Mouse (Mus musculus) liver, embryonic 12.5 days (tissue): ENCODE data around the gene Map4k5. TPM values are rescaled to one million over a fixed set of nuclear protein-coding genes. Genes with fewer than 3 reads are reported as not detected.
A peak's percentile ranks its signal among the peaks of the same experiment; 100 is the strongest.

Experiments
- ATAC-seq: fragments of 200-750 bp; cut with Nextera tagmentation; 2 replicates; pipeline ENCODE4 v1.8.0; 2017; ENCODE audit warnings: moderate number of reproducible peaks, mild to moderate bottlenecking, moderate library complexity
- H3K27ac ChIP-seq: fragments of 300-500 bp; sonication (generic); 2 replicates; pipeline ENCODE4 v1.5.1; 2016; ENCODE audit warnings: mild to moderate bottlenecking
- H3K27me3 ChIP-seq: fragments of 300-500 bp; sonication (generic); replicated peaks from 2 replicates; pipeline ENCODE4 v1.6.1; 2016; ENCODE audit warnings: mild to moderate bottlenecking, moderate library complexity
- H3K36me3 ChIP-seq: fragments of 300-500 bp; sonication (generic); 2 replicates; pipeline ENCODE4 v1.6.1; 2016; ENCODE audit warnings: mild to moderate bottlenecking, moderate library complexity
- H3K4me1 ChIP-seq: fragments of 300-500 bp; sonication (generic); 2 replicates; pipeline ENCODE4 v1.6.1; 2016
- H3K4me2 ChIP-seq: fragments of 300-500 bp; sonication (generic); 2 replicates; pipeline ENCODE4 v1.6.1; 2016; ENCODE audit warnings: mild to moderate bottlenecking, moderate library complexity
- H3K4me3 ChIP-seq: fragments of 300-500 bp; sonication (generic); 2 replicates; pipeline ENCODE4 v1.5.1; 2016; ENCODE audit warnings: mild to moderate bottlenecking, moderate library complexity
- H3K9ac ChIP-seq: fragments of 300-500 bp; sonication (generic); 2 replicates; pipeline ENCODE4 v1.6.1; 2016; ENCODE audit warnings: mild to moderate bottlenecking, moderate library complexity
- H3K9me3 ChIP-seq: fragments of 300-500 bp; sonication (generic); replicated peaks from 2 replicates; pipeline ENCODE4 v1.6.1; 2016; ENCODE audit warnings: mild to moderate bottlenecking, moderate library complexity
- WGBS: fragments of 180-500 bp; shearing (Covaris S2); methylation state at CpG from one replicate; pipeline ENCODE4 v1.1.7; 2016; ENCODE audit not compliant: insufficient replicate concordance; 5-methylcytosine and 5-hydroxymethylcytosine counted together
- polyA plus RNA-seq: library from polyadenylated mRNA; unstranded; fragments of >200 nt; fragmentation: Nextera tagmentation; extraction: Ambion mirVana; gene quantifications from 2 replicates; pipeline ENCODE4 v1.2.1, GENCODE M21; 2016

The Map4k5 gene
- polyA plus RNA-seq, 1 experiment from 2014 or later: 31.8 TPM

DNA sequence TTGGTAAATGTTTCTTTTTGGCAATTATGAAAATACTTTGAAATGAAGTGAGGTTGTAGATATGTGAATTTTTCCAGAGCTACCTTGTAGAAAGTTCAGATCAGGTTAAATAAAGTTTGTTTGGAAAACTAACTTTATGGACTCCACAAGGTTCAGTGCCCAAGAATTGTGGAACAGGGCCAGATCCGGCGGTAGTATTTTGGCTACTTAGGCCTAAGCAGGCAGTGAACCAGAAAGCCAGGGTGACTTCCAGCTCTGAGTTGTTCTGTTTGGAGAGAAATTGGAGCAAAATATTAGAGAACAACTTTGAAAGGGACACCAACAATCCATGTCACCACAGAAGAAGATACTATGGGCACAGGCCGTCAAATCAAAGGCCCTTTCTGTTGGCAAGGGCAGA, 96.7 kb downstream of the Map4k5 start:
- H3K4me1 ChIP-seq: peaks cover 4% of the 10 kb centered on the region
- WGBS: 95% methylated on average over 3 of the region's 3 CpGs
- no peaks in the 10 kb centered on the region for H3K9me3 ChIP-seq
- no peak overlapping the region for H3K4me3 ChIP-seq
- no peak overlapping the region for H3K4me2 ChIP-seq
- ATAC-seq: no peak
- no peak overlapping the region for H3K27ac ChIP-seq
- H3K9ac ChIP-seq: no peak overlapping the region
- H3K36me3 ChIP-seq: no peaks in the 10 kb centered on the region
- peaks cover 22% of the 10 kb centered on the region for H3K27me3 ChIP-seq

DNA sequence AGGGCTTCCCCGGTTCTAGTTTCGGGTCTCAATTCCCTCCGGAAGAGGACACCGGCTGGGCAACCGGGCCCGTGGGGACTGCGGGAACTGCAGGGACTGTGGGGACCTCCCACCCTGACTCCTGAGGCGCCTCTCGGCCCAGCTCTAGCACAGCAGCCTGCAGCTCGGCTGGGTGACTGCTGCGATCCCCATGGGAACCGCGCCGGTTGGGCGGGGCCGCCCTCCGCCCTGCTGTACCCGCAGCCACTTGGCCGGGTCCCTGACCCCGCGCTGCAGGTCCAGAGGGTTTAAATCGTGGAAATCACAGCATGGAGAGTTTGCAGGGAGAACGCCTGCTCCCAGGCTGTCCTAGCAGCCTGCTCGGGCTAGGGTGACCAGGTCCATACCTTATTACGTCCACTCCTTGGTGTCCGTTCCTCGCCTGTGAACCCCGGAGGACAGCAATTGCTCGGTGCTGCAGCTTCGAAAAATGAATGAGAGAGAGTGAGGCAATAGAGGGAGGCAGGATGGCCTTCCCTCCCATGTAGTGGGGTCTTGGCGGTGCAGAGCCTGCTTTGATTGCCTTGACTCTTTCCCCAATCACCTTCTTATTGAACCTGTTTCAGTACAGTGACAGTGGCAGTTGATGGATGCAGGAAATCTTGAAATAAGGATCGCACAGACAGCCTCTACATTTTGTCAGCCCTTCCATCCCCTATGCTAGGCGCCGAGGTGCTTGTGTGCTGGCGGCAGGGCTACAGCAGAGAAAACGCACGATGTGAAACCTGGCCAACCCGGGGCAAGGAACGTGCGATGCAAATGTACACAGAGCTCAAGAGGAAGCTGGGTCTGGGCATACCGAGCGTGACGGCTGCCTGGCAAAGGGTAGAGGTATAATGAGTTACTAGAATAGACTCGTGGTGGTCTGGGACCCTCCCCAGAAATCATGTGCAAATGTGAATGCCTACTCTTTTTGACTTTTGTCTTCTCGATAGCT, 102.2 kb downstream of the Map4k5 start, which contains the start of gene Cdkl1:
Gene Cdkl1, minus strand, starts transcription at position 738 of the 976 bp plus-strand sequence.
- no peaks in the 10 kb centered on the region for H3K36me3 ChIP-seq
- peaks cover 60% of the 10 kb centered on the region for H3K27me3 ChIP-seq
- H3K9ac ChIP-seq: peak within 1 kb of the TSS; percentile 75
- 4% methylated on average over 45 of the region's 45 CpGs for WGBS
- H3K9me3 ChIP-seq: no peaks in the 10 kb centered on the region
- H3K4me1 ChIP-seq: peaks cover 42% of the 10 kb centered on the region
- H3K4me3 ChIP-seq: peak within 1 kb of the TSS; percentile 63
- peak within 1 kb of the TSS; percentile 57; the same call in 1 of the 2 replicates for H3K27ac ChIP-seq
- H3K4me2 ChIP-seq: peak within 1 kb of the TSS; percentile 97
- peak; percentile 98 for ATAC-seq

DNA sequence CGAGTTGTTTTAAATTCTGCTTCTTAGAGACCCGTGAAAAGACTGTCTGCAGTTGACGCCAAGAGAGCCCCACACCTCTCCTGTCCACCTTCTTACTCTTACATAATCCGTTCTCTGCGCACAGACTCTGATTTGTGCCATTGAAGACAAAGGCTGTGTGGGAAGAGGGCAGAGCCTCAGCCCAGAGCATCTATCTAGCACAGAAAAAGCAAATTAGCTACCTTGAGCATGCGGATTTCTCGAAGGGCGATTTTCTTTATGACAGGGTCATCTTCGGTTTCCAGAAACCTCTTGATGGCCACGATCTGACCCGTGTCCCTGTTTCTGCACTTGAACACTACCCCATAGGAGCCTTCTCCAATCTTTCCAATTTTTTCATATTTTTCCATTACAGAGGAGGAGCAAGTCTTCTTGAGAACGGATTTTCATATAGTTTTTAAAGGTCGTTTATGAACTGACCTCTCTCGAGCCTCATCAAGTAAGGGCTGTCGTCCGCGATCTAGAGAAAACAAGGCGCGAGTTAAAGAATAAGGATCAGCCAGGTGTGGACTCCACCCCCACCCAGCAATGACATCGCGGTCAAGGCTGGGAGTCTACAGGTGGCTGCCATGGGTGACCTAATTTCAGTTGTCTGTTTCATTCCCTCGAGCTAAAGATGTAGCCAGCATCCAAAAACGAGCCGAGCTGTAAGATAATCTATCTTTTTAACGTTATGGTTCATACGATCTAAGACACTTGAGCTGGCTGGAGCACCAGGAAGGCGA, 103.1 kb downstream of the Map4k5 start:
- peak overlapping the region; percentile 97 for H3K4me2 ChIP-seq
- WGBS: 34% methylated on average over 27 of the region's 27 CpGs
- peak overlapping the region; percentile 75 for H3K9ac ChIP-seq
- no peaks in the 10 kb centered on the region for H3K36me3 ChIP-seq
- ATAC-seq: peak; percentile 56
- H3K4me1 ChIP-seq: peaks cover 50% of the 10 kb centered on the region
- no peak overlapping the region; the same call in 1 of the 2 replicates for H3K27ac ChIP-seq
- no peaks in the 10 kb centered on the region for H3K9me3 ChIP-seq
- peak overlapping the region; percentile 63 for H3K4me3 ChIP-seq
- H3K27me3 ChIP-seq: peaks cover 59% of the 10 kb centered on the region

DNA sequence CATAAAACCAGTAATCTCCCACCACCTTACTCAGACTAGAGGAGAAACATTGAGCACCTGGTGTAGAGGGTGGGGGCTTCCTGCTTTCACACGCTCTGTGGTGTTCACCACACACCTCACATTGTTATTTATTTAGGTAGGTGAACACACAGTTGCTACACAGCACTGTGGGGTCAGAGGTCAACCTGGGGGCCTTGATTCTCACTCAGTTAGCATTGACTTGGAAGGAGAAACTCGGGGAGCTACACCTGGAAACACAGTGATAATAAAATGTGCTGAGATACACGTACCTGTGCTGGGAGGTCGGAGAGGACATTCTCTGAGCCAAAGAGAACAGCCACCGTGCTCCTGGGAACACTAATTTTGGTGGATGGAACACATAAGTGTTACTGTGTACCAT, 104.6 kb downstream of the Map4k5 start:
- H3K9ac ChIP-seq: no peak overlapping the region
- WGBS: 63% methylated on average over 5 of the region's 5 CpGs
- H3K4me1 ChIP-seq: peaks cover 65% of the 10 kb centered on the region
- H3K9me3 ChIP-seq: no peaks in the 10 kb centered on the region
- no peak for ATAC-seq
- H3K27ac ChIP-seq: no peak overlapping the region
- H3K4me3 ChIP-seq: no peak overlapping the region
- H3K4me2 ChIP-seq: no peak overlapping the region
- peaks cover 51% of the 10 kb centered on the region for H3K27me3 ChIP-seq
- no peaks in the 10 kb centered on the region for H3K36me3 ChIP-seq

DNA sequence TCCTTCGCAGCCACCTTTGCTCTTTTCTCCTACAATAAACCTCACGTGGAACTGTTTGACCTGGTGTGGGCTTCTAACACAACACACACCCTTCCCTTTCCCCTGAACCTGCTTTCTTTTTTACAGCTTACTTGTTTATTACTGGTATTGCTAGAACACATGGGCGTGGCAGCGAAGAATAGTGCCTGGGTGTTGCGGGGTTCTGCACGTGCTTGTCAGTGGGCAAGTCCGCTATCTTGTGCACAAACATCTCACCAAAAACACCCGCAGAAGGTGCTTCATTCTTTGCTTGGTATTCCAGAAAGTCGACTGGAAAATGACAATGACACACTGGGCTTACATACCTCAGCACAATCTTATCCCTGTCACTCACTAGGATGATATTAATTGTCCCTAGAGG, 107.5 kb downstream of the Map4k5 start:
- 69% methylated on average over 9 of the region's 9 CpGs for WGBS
- no peak for ATAC-seq
- Histone ChIP-seq H3K27me3 (peaks cover 34% of the 10 kb centered on the region), H3K4me3 (no peak overlapping the region), H3K36me3 (no peaks in the 10 kb centered on the region), H3K4me1 (peaks cover 80% of the 10 kb centered on the region), H3K9me3 (no peaks in the 10 kb centered on the region), H3K9ac (no peak overlapping the region), H3K4me2 (no peak overlapping the region), H3K27ac (no peak overlapping the region)

DNA sequence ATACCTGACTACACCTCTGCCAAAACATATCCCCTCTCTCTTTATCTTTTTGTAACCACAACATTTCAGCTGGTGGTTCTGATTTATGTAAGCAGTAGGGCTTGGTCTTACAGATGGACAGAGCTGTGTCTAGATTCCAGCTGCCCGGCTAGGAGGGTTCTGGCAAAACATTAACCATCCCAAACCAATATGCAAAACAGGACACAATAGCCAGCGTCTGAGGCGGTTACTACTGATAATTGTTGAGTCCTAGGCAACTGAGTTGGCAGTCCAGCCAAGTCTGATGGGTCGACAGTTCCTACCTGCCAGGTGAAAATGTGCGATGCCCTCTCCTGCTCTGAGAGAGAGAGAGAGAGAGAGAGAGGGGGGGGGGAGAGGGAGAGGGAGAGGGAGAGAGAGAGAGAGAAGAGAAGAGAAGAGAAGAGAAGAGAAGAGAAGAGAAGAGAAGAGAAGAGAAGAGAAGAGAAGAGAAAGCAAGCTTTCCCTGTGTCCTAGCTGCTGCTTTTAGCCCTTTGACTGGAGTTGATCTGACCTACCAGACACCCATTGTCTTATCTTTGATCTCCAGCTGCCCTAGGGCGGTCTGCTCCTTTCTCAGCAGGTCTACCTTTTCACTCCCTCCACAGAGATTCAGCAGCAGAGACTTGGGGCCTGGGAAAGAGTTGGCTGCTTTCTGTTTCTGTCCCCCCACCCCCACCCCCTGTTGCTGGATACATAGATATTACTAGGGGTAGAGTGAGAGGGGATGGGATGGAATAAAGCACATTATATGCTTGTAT, 109.6 kb downstream of the Map4k5 start:
- peaks cover 72% of the 10 kb centered on the region for H3K4me1 ChIP-seq
- peak overlapping the region; percentile 70 for H3K4me2 ChIP-seq
- H3K36me3 ChIP-seq: no peaks in the 10 kb centered on the region
- ATAC-seq: peak; percentile 98
- peak overlapping the region; percentile 38 for H3K4me3 ChIP-seq
- peaks cover 14% of the 10 kb centered on the region; the same call in 1 of the 2 replicates for H3K27me3 ChIP-seq
- H3K9me3 ChIP-seq: no peaks in the 10 kb centered on the region
- peak overlapping the region; percentile 65 for H3K9ac ChIP-seq
- peak overlapping the region; percentile 93 for H3K27ac ChIP-seq
- WGBS: 39% methylated on average over 6 of the region's 6 CpGs

DNA sequence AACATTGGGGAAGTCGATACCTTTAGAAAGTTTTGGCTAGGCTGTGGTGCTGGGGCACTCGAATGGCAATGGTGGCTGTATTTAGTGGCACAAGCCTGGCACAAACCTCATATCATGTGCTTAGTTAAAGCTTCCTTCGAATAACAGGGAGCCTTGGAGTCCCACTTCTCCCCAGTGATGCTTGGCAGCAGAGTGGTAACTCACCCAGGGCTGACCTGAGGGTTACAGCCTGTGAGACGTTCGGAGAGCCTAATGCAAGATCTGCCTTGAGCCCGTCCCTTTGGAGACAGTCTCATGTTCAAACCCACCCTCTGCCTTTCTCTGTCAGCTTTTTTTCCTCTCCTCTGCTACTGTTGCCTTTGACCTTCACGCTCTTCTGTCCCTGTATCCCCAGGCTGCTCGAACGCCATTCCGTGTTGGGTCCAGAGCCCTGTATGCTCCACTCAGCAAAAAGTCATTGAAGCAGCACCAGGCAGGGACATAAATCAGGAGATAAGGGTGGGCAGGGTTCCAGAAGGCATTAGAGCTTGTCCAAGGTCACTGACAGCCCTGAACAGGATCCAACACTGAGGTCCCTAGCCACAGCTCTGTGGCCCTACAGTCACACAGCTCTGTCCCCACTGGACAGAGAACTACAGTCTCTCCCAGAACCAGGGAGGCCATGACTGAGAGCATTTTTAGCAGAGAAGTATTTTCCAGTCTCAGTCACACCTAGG, 110.9 kb downstream of the Map4k5 start:
- Histone ChIP-seq H3K27ac (peak overlapping the region; percentile 93), H3K27me3 (peaks cover 6% of the 10 kb centered on the region; the same call in 1 of the 2 replicates), H3K9me3 (no peaks in the 10 kb centered on the region), H3K36me3 (no peaks in the 10 kb centered on the region), H3K9ac (peak overlapping the region; percentile 65), H3K4me2 (peak overlapping the region; percentile 70), H3K4me3 (no peak overlapping the region), H3K4me1 (peaks cover 66% of the 10 kb centered on the region)
- no peak for ATAC-seq
- WGBS: 83% methylated on average over 10 of the region's 10 CpGs

DNA sequence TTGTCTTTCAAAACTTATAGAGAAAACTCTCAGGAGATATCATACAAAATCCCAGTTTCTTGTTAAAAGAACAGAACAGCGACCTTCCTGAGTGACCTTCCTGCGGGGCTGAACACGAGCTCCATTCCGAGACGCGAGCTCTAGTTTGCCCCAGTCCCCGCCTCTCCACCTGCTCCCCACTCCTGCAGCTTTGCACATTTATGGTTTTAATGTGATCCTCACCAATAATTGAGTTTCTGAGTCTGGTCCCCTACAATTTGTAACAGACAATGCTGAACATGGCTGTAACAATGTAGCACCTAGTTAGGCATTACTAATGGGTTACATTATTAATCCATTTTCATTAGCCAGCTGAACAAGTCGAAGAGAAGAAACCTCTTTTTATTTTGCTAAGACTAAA, 111.5 kb downstream of the Map4k5 start:
- Histone ChIP-seq H3K36me3 (no peaks in the 10 kb centered on the region), H3K4me1 (peaks cover 66% of the 10 kb centered on the region), H3K27ac (peak overlapping the region; percentile 93), H3K9ac (peak overlapping the region; percentile 65; the same call in 1 of the 2 replicates), H3K9me3 (no peaks in the 10 kb centered on the region), H3K4me2 (no peak overlapping the region), H3K27me3 (0 out of 2 replicates have a peak, but pooled peaks cover 4% of the 10 kb centered on the region), H3K4me3 (no peak overlapping the region)
- no peak for ATAC-seq
- WGBS: 86% methylated on average over 8 of the region's 8 CpGs

DNA sequence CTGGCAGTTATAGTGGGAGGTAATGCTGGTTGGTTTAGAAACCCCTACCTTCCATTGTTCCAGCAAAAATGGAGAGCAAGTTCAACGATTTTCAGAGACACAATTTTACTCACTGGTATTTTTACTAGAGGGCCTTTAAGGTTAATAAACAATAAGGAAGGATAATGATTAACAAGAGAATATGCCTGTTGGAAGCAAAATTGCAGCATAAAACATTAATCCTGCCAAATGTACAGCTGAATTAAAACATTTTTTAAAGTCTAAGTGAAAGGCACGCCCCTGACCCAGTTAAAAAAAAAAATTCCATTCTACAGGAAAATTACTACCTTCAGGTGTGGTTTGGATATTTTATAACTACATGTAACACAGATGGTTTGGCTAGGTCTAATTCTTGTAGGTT, 115.0 kb downstream of the Map4k5 start:
- H3K27ac ChIP-seq: no peak overlapping the region
- no peaks in the 10 kb centered on the region for H3K36me3 ChIP-seq
- peaks cover 43% of the 10 kb centered on the region for H3K4me1 ChIP-seq
- H3K9me3 ChIP-seq: no peaks in the 10 kb centered on the region
- WGBS: 61% methylated on average over 2 of the region's 2 CpGs
- H3K9ac ChIP-seq: no peak overlapping the region
- no peak for ATAC-seq
- no peak overlapping the region for H3K4me3 ChIP-seq
- H3K4me2 ChIP-seq: no peak overlapping the region
- 0 out of 2 replicates have a peak, but pooled peaks cover 4% of the 10 kb centered on the region for H3K27me3 ChIP-seq

DNA sequence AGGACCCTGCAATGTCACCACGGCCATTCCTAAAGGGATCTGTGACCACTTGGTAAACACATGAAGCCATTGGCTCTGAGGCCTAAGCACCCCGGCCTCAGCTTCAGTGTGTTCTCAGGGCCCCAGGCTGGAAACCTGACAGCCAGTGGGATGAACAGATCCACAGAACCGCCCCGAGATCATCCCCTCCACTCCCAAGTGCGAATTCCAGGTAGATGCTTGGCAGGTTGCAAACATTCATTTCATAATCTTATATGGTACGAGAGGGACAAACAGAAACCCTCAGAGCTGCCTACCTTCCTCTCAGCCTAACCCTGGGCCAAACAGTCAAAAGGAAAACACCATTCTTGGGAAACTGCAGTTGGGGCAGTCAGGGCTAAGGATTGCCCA, 115.7 kb downstream of the Map4k5 start:
- Histone ChIP-seq H3K27ac (peak overlapping the region; percentile 32; the same call in 1 of the 2 replicates), H3K9ac (no peak overlapping the region), H3K36me3 (no peaks in the 10 kb centered on the region), H3K9me3 (no peaks in the 10 kb centered on the region), H3K4me3 (no peak overlapping the region), H3K4me2 (no peak overlapping the region), H3K27me3 (0 out of 2 replicates have a peak, but pooled peaks cover 4% of the 10 kb centered on the region), H3K4me1 (peaks cover 43% of the 10 kb centered on the region)
- WGBS: 83% methylated on average over 6 of the region's 6 CpGs
- no peak for ATAC-seq
